Comparison of ENCODE assay signal across 8 mouse cellular contexts in genomic region chr3:95281216-95282126, GRCm38 (mm10). TPM values are rescaled to one million over a fixed set of nuclear protein-coding genes. Genes with fewer than 3 reads are reported as not detected.
DNase-seq lines count a peak whose midpoint lies in the region; ATAC-seq lines count a peak whose summit lies in the region.

TSS of gene Mindy1 (plus strand) at chr3:95281345.
TSS of gene Prune1 (minus strand) at chr3:95282076.

- intact Hi-C loops in left cerebral cortex, postnatal 14 days (cut with DNase I), result loop anchor here (5.0 kb wide), 2 partner anchors 36 to 54 kb away; partner anchors contain the start of gene Cdc42se1

- peak within 1 kb of the TSS; percentile 89 for H3K9ac ChIP-seq in intestine, embryonic 14.5 days (ENCODE audit: low read length)

- peak within 1 kb of the TSS; percentile 87 for H3K4me3 ChIP-seq in intestine, embryonic 14.5 days (ENCODE audit: low read depth, low read length)

- H3K36me3 ChIP-seq in intestine, embryonic 14.5 days (ENCODE audit: control insufficient read depth, insufficient read depth, low read length), result no peaks in the 10 kb centered on the region

- H3K9me3 ChIP-seq in intestine, embryonic 14.5 days (ENCODE audit: control insufficient read depth, low read length), result no peaks in the 10 kb centered on the region

- no peaks in the 10 kb centered on the region for H3K27me3 ChIP-seq in intestine, embryonic 14.5 days (replicated peaks; ENCODE audit: control insufficient read depth, insufficient read depth, low read length)

- peaks cover 21% of the 10 kb centered on the region; the same call in 1 of the 2 replicates for H3K4me1 ChIP-seq in intestine, embryonic 14.5 days (replicated peaks; ENCODE audit: control insufficient read depth, insufficient read depth, low read length)

- ATAC-seq in intestine, embryonic 14.5 days (replicated peaks; ENCODE audit: low FRiP score, low TSS enrichment, low read depth), result peak; percentile 92

- under 1% methylated on average over 52 of the region's 53 CpGs for WGBS in intestine, embryonic 14.5 days

- H3K4me2 ChIP-seq in intestine, embryonic 14.5 days (ENCODE audit: low read length), result peak within 1 kb of the TSS; percentile 84

- peak within 1 kb of the TSS; percentile 92 for H3K27ac ChIP-seq in intestine, embryonic 14.5 days (ENCODE audit: low read depth)

- peak; percentile 99 for DNase-seq in adrenal gland, adult (ENCODE audit: inconsistent age in 2 of 2, low spot score in 1 of 2)
- DNase-seq in embryo, embryonic 10.5 days (ENCODE audit: low spot score), result peak; percentile 99
- peak; percentile 98 for DNase-seq in gastrocnemius, postnatal 25 days
- peak; percentile 97 for DNase-seq in intestine, embryonic 14.5 days (ENCODE audit: low spot score)
- peak; percentile 98 to 99 for DNase-seq in left cerebral cortex, postnatal 14 days (ENCODE audit: low spot score in 2 of 2)
- DNase-seq in mesoderm, embryonic 11.5 days (ENCODE audit: low read depth, low spot score), result peak; percentile 99
- peak; percentile 97 to 98 for DNase-seq in right cerebral cortex, postnatal 36 days (ENCODE audit: low spot score in 2 of 2)
- DNase-seq in yolk sac, embryonic 10.5 days (ENCODE audit: low spot score), result peak; percentile 98

RNA-seq across cellular contexts. Expression of gene Mindy1, which starts in this region (rescaled TPM):
- 10 to 100 TPM; 19.9 to 22.8 TPM for total RNA-seq in gastrocnemius, postnatal 25 days (2021)
- polyA plus RNA-seq in intestine, embryonic 14.5 days (2014; fragmentation: Nextera tagmentation; extraction: Ambion mirVana), result 38.5 and 39.8 TPM in 2 replicates
- total RNA-seq in left cerebral cortex, postnatal 14 days (2021), result 10 to 100 TPM; 23.5 to 25.5 TPM

RNA-seq across cellular contexts. Expression of gene Prune1, which starts in this region (rescaled TPM):
- 10 to 100 TPM; 36.5 to 38.3 TPM for total RNA-seq in gastrocnemius, postnatal 25 days (2021)
- polyA plus RNA-seq in intestine, embryonic 14.5 days (2014; fragmentation: Nextera tagmentation; extraction: Ambion mirVana), result 16.5 and 20.6 TPM in 2 replicates
- 10 to 100 TPM; 31.7 to 32.3 TPM for total RNA-seq in left cerebral cortex, postnatal 14 days (2021)

Comparison
In these comparisons a context has a peak if more than half of its experiments do, and no peak if none do; other contexts are left out.
1. Peak in every context shown above with its lines: DNase-seq, ATAC-seq, H3K4me3 ChIP-seq and H3K27ac ChIP-seq.